Mouse (Mus musculus) small intestine, adult 2 months (tissue): ENCODE measurements around the gene Hs2st1.

ENCODE experiments used
- CTCF ChIP-seq: fragments of 200-500 bp; IDR thresholded peaks from 2 replicates; pipeline ENCODE4 v1.5.1; 2012; ENCODE audit warnings: low read depth, mild to moderate bottlenecking, control low read depth, inconsistent platforms, low read length, moderate library complexity, mixed read lengths; ENCODE audit not compliant: insufficient replicate concordance, insufficient read length; ENCODE audit errors: extremely low read depth
- POLR2A ChIP-seq: fragments of 200-500 bp; IDR thresholded peaks from 2 replicates; pipeline ENCODE4 v1.6.1; 2012; ENCODE audit warnings: low read depth, mild to moderate bottlenecking, control low read depth, inconsistent platforms, low read length, moderate library complexity

GRCm38 (mm10) chr3:144428514-144429431 is 141.2 kb downstream of the Hs2st1 start:
- TF ChIP-seq CTCF (no peak), POLR2A (no peak)
